Mouse (Mus musculus): Measurements from ENCODE around the gene Tcf25. TPM values are rescaled to one million over a fixed set of nuclear protein-coding genes. Genes with fewer than 3 reads are reported as not detected.
A peak's percentile ranks its signal among the peaks of the same experiment; 100 is the strongest.
"Not testable (repeated sequence)": the region's sequence is repeated elsewhere in the genome, so short reads cannot be mapped to it uniquely, and the experiment has no call there.

Gene Tcf25
- polyA plus RNA-seq, 1 experiment from 2014 or later, result 186 TPM

- Histone ChIP-seq H3K4me3 (no peak overlapping the region), H3K36me3 (0 out of 2 replicates have a peak, but pooled peaks cover 10% of the 10 kb centered on the region), H3K27me3 (no peaks in the 10 kb centered on the region), H3K9ac (no peak overlapping the region), H3K27ac (no peak overlapping the region), H3K9me3 (no peaks in the 10 kb centered on the region), H3K4me2 (replicated peaks) (no peak overlapping the region), H3K4me1 (peaks cover 9% of the 10 kb centered on the region)
- ATAC-seq (ENCODE audit: insufficient number of reproducible peaks, insufficient read depth, low FRiP score, low TSS enrichment), result no peak
- WGBS, result 94% methylated on average over 2 of the region's 2 CpGs
Measured at GRCm38 (mm10) chr8:123441788-123442187, 68.2 kb downstream of the Tcf25 start.

DNA sequence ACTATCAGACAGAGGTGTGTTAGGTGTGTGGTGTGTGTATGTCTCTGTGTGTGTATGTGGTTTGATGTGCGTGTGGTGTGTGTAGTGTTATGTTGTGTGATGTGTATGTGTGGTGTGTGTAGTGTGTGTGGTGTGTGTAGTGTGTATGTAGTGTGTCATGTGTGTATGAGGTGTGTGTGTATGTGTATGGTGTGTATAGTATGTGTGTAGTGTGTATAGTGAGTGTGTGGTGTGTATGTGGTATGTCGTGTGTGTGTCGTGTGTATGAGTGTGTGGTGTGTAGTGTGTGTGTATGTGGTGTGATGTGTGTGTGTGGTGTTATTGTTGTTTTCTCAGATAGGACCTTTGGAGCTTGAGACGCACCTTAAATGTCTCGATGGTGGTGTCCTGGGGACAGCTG, 68.8 kb downstream of the Tcf25 start:
- no peaks in the 10 kb centered on the region for H3K9me3 ChIP-seq
- no peak overlapping the region for H3K27ac ChIP-seq
- ATAC-seq (ENCODE audit: insufficient number of reproducible peaks, insufficient read depth, low FRiP score, low TSS enrichment), result no peak; the same call in 1 of the 2 replicates
- peaks cover 9% of the 10 kb centered on the region for H3K4me1 ChIP-seq
- 82% methylated on average over 5 of the region's 5 CpGs for WGBS
- H3K9ac ChIP-seq, result peak overlapping the region; percentile 78; the same call in 1 of the 2 replicates
- H3K4me3 ChIP-seq, result peak overlapping the region; percentile 66
- H3K4me2 ChIP-seq (replicated peaks), result peak overlapping the region; percentile 73
- H3K36me3 ChIP-seq, result 0 out of 2 replicates have a peak, but pooled peaks cover 12% of the 10 kb centered on the region
- H3K27me3 ChIP-seq, result no peaks in the 10 kb centered on the region

- Histone ChIP-seq H3K27ac (peak overlapping the region; percentile 69), H3K27me3 (no peaks in the 10 kb centered on the region), H3K4me1 (peaks cover 9% of the 10 kb centered on the region), H3K36me3 (0 out of 2 replicates have a peak, but pooled peaks cover 12% of the 10 kb centered on the region), H3K4me3 (peak overlapping the region; percentile 66), H3K4me2 (replicated peaks) (peak overlapping the region; percentile 73), H3K9ac (peak overlapping the region; percentile 78), H3K9me3 (no peaks in the 10 kb centered on the region)
- ATAC-seq (ENCODE audit: insufficient number of reproducible peaks, insufficient read depth, low FRiP score, low TSS enrichment), result peak; percentile 88
- 1% methylated on average over 41 of the region's 41 CpGs for WGBS
Measured at GRCm38 (mm10) chr8:123442871-123443575, 69.5 kb downstream of the Tcf25 start.

DNA sequence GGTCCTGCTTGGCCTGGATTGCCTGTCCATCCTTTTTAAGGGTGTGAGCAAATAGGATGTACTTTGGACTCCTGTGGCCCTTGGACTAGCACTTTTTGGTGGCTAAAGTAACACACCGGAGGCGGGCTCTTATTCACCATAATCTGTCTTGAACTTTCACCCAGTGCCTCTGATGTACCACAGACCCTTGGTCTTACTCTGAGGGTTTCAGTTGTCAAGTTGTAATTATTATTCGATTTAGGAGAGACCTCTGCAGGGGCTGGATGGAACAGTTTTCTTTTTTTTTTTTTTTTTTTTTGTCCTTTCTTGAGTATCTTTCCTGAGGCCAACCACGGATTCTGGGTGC, 70.0 kb downstream of the Tcf25 start:
- Histone ChIP-seq H3K27ac (peak overlapping the region; percentile 69; the same call in 1 of the 2 replicates), H3K36me3 (0 out of 2 replicates have a peak, but pooled peaks cover 16% of the 10 kb centered on the region), H3K4me3 (peak overlapping the region; percentile 66), H3K27me3 (no peaks in the 10 kb centered on the region), H3K4me2 (replicated peaks) (peak overlapping the region; percentile 73), H3K4me1 (peaks cover 9% of the 10 kb centered on the region), H3K9me3 (no peaks in the 10 kb centered on the region), H3K9ac (peak overlapping the region; percentile 78)
- no peak for ATAC-seq (ENCODE audit: insufficient number of reproducible peaks, insufficient read depth, low FRiP score, low TSS enrichment)
- WGBS, result 15% methylated on average over 4 of the region's 4 CpGs

DNA sequence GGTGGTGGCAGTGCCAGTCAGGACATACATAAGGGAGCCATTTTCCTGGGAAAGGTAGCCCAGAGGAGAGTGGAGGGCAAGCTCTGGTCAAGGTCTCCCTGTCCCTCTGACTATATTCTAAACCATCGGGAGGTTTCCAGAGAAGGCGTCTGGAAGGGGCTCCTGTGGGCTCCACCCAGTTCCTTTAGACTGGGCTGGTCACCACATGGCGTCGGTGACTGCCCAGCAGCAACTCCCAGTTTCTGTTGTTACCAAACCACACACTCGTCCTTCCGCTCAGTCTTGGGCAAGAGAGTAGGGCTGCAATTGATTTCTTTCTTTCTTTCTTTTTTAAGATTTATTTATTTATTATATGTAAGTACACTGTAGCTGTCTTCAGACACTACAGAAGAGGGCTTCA, 70.6 kb downstream of the Tcf25 start:
- no peak for ATAC-seq (ENCODE audit: insufficient number of reproducible peaks, insufficient read depth, low FRiP score, low TSS enrichment)
- peak overlapping the region; percentile 73 for H3K4me2 ChIP-seq (replicated peaks)
- H3K4me3 ChIP-seq, result 0 out of 2 replicates have a peak overlapping the region, but pooled peaks have one; percentile 66
- WGBS, result 76% methylated on average over 6 of the region's 6 CpGs
- peaks cover 9% of the 10 kb centered on the region for H3K4me1 ChIP-seq
- peaks cover 20% of the 10 kb centered on the region; the same call in 1 of the 2 replicates for H3K36me3 ChIP-seq
- no peak overlapping the region for H3K9ac ChIP-seq
- H3K9me3 ChIP-seq, result no peaks in the 10 kb centered on the region
- H3K27me3 ChIP-seq, result no peaks in the 10 kb centered on the region
- H3K27ac ChIP-seq, result no peak overlapping the region

GRCm38 (mm10) chr8:123445981-123446380, 72.4 kb downstream of the Tcf25 start:
- 0 out of 2 replicates have a peak overlapping the region, but pooled peaks have one; percentile 0 for H3K9ac ChIP-seq
- no peak for ATAC-seq (ENCODE audit: insufficient number of reproducible peaks, insufficient read depth, low FRiP score, low TSS enrichment)
- peaks cover 9% of the 10 kb centered on the region for H3K4me1 ChIP-seq
- no peaks in the 10 kb centered on the region for H3K27me3 ChIP-seq
- peaks cover 34% of the 10 kb centered on the region for H3K36me3 ChIP-seq
- no peak overlapping the region for H3K4me2 ChIP-seq (replicated peaks)
- no peaks in the 10 kb centered on the region for H3K9me3 ChIP-seq
- H3K27ac ChIP-seq, result no peak overlapping the region
- no peak overlapping the region for H3K4me3 ChIP-seq
- 84% methylated on average over 10 of the region's 10 CpGs for WGBS

- Histone ChIP-seq H3K27ac (no peak overlapping the region), H3K4me1 (peaks cover 9% of the 10 kb centered on the region), H3K36me3 (peaks cover 34% of the 10 kb centered on the region), H3K9ac (no peak overlapping the region), H3K4me3 (no peak overlapping the region), H3K9me3 (no peaks in the 10 kb centered on the region), H3K4me2 (replicated peaks) (no peak overlapping the region), H3K27me3 (no peaks in the 10 kb centered on the region)
- WGBS, result 77% methylated on average over 6 of the region's 6 CpGs
- ATAC-seq (ENCODE audit: insufficient number of reproducible peaks, insufficient read depth, low FRiP score, low TSS enrichment), result no peak
Measured at GRCm38 (mm10) chr8:123446799-123447198, 73.2 kb downstream of the Tcf25 start.

DNA sequence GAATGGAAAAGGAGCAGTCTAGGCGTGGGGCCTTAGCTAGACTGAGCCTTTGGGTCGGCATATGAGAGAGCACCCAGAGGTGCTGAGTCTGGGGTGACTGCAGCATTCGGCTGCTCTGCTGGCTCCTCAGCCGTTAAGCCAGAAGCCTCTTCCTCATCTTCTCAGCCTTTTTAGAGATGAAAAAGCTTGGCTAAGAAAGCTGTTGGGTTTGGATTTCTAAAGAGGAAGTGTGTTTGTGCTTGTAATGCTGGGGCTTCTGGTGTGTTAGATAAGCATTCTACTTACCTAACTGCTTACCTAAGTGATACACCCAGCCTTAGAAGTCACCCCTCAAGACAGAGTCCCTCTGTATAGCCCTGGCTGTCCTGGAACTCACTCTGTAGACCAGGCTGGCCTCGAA, 77.2 kb downstream of the Tcf25 start:
- H3K36me3 ChIP-seq, result peaks cover 64% of the 10 kb centered on the region
- no peaks in the 10 kb centered on the region for H3K27me3 ChIP-seq

DNA sequence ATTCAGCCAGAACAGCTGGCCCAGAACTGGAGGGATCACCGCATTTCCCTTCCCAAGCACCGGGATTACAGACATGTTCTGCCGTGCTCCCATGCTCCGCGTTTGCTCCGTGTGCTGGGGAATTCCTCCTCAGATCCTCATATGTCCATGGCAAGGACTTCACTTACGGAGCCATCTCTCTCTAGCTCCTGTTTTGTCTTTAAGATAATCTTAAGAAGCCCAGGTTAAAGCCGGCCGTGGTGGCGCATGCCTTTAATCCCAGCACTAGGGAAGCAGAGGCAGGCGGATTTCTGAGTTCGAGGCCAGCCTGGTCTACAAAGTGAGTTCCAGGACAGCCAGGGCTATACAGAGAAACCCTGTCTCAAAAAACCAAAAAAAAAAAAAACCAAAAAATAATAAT, 78.2 kb downstream of the Tcf25 start:
- H3K36me3 ChIP-seq, result peaks cover 70% of the 10 kb centered on the region
- 92% methylated on average over 12 of the region's 12 CpGs for WGBS
- not testable (repeated sequence) for H3K4me1 ChIP-seq; H3K9me3 ChIP-seq; H3K4me2 ChIP-seq (replicated peaks); H3K4me3 ChIP-seq; H3K27ac ChIP-seq; ATAC-seq (ENCODE audit: insufficient number of reproducible peaks, insufficient read depth, low FRiP score, low TSS enrichment); H3K9ac ChIP-seq; H3K27me3 ChIP-seq

More for the DNA sequence above, 77.2 kb downstream of the Tcf25 start:
- Histone ChIP-seq H3K9me3 (no peaks in the 10 kb centered on the region), H3K9ac (no peak overlapping the region), H3K27ac (no peak overlapping the region), H3K4me1 (no peaks in the 10 kb centered on the region), H3K4me2 (replicated peaks) (no peak overlapping the region), H3K4me3 (no peak overlapping the region)
- whole genome bisulfite sequencing, result 89% methylated on average over 5 of the region's 5 CpGs
- ATAC-seq (ENCODE audit: insufficient number of reproducible peaks, insufficient read depth, low FRiP score, low TSS enrichment), result no peak

- H3K9ac ChIP-seq, result no peak overlapping the region
- H3K9me3 ChIP-seq, result no peaks in the 10 kb centered on the region
- no peak overlapping the region for H3K4me3 ChIP-seq
- no peak for ATAC-seq (ENCODE audit: insufficient number of reproducible peaks, insufficient read depth, low FRiP score, low TSS enrichment)
- H3K4me1 ChIP-seq, result no peaks in the 10 kb centered on the region
- no peak overlapping the region for H3K27ac ChIP-seq
- H3K27me3 ChIP-seq, result no peaks in the 10 kb centered on the region
- WGBS, result 87% methylated on average over 4 of the region's 4 CpGs
- H3K36me3 ChIP-seq, result peaks cover 71% of the 10 kb centered on the region
- H3K4me2 ChIP-seq (replicated peaks), result no peak overlapping the region
Measured at GRCm38 (mm10) chr8:123452149-123452548, 78.6 kb downstream of the Tcf25 start.

- no peak overlapping the region for H3K27ac ChIP-seq
- whole genome bisulfite sequencing, result 83% methylated on average over 7 of the region's 7 CpGs
- peaks cover 80% of the 10 kb centered on the region for H3K36me3 ChIP-seq
- ATAC-seq (ENCODE audit: insufficient number of reproducible peaks, insufficient read depth, low FRiP score, low TSS enrichment), result no peak
- no peaks in the 10 kb centered on the region for H3K9me3 ChIP-seq
- no peak overlapping the region for H3K4me2 ChIP-seq (replicated peaks)
- no peak overlapping the region for H3K9ac ChIP-seq
- H3K4me1 ChIP-seq, result no peaks in the 10 kb centered on the region
- no peak overlapping the region for H3K4me3 ChIP-seq
- H3K27me3 ChIP-seq, result no peaks in the 10 kb centered on the region
Measured at GRCm38 (mm10) chr8:123453291-123453690, 79.7 kb downstream of the Tcf25 start.
